Mouse (Mus musculus) midbrain, embryonic 16.5 days (tissue): ENCODE results near the gene Wsb2. TPM values are rescaled to one million over a fixed set of nuclear protein-coding genes. Genes with fewer than 3 reads are reported as not detected.
"Not testable (repeated sequence)": the region's sequence is repeated elsewhere in the genome, so short reads cannot be mapped to it uniquely, and the experiment has no call there.

Source experiments
- ATAC-seq: fragments of 200-750 bp; cut with Nextera tagmentation; 2 replicates; pipeline ENCODE4 v1.8.0; 2017; ENCODE audit warnings: moderate TSS enrichment
- H3K27ac ChIP-seq: fragments of 300-500 bp; sonication (generic); 2 replicates; pipeline ENCODE4 v1.5.1; 2014; ENCODE audit warnings: mild to moderate bottlenecking, low read length, mixed read lengths
- H3K27me3 ChIP-seq: fragments of 300-500 bp; sonication (generic); 2 replicates; pipeline ENCODE4 v1.6.1; 2014; ENCODE audit warnings: low read depth, low read length, mixed read lengths; ENCODE audit not compliant: control insufficient read depth, insufficient read depth
- H3K36me3 ChIP-seq: fragments of 300-500 bp; sonication (generic); 2 replicates; pipeline ENCODE4 v1.6.1; 2014; ENCODE audit warnings: mild to moderate bottlenecking, low read length, moderate library complexity, mixed read lengths; ENCODE audit not compliant: control insufficient read depth, insufficient read depth
- H3K4me1 ChIP-seq: fragments of 300-500 bp; sonication (generic); 2 replicates; pipeline ENCODE4 v1.6.1; 2014; ENCODE audit warnings: mild to moderate bottlenecking, low read length, mixed read lengths; ENCODE audit not compliant: control insufficient read depth, insufficient read depth
- H3K4me2 ChIP-seq: fragments of 300-500 bp; sonication (generic); 2 replicates; pipeline ENCODE4 v1.6.1; 2014; ENCODE audit warnings: mild to moderate bottlenecking, low read length, mixed read lengths
- H3K4me3 ChIP-seq: fragments of 300-500 bp; sonication (generic); 2 replicates; pipeline ENCODE4 v1.5.1; 2014; ENCODE audit warnings: low read depth, mild to moderate bottlenecking, low read length, moderate library complexity, mixed read lengths
- H3K9ac ChIP-seq: fragments of 300-500 bp; sonication (generic); 2 replicates; pipeline ENCODE4 v1.6.1; 2014; ENCODE audit warnings: low read depth, low read length, mixed read lengths
- H3K9me3 ChIP-seq: fragments of 300-500 bp; sonication (generic); replicated peaks from 2 replicates; pipeline ENCODE4 v1.6.1; 2014; ENCODE audit warnings: mild to moderate bottlenecking, low read length, mixed read lengths; ENCODE audit not compliant: control insufficient read depth, poor library complexity, severe bottlenecking
- WGBS: fragments of 180-500 bp; shearing (Covaris S2); extraction: QIAGEN DNeasy Blood & Tissue Kit; methylation state at CpG from one replicate; pipeline ENCODE4 v1.1.7; 2014; 5-methylcytosine and 5-hydroxymethylcytosine counted together
- polyA plus RNA-seq: library from polyadenylated mRNA; unstranded; fragments of >200 nt; fragmentation: Nextera tagmentation; extraction: Ambion mirVana; gene quantifications from 2 replicates; pipeline ENCODE4 v1.2.1, GENCODE M21; 2015

The Wsb2 gene
- polyA plus RNA-seq, 1 experiment from 2014 or later, result 309 TPM

DNA sequence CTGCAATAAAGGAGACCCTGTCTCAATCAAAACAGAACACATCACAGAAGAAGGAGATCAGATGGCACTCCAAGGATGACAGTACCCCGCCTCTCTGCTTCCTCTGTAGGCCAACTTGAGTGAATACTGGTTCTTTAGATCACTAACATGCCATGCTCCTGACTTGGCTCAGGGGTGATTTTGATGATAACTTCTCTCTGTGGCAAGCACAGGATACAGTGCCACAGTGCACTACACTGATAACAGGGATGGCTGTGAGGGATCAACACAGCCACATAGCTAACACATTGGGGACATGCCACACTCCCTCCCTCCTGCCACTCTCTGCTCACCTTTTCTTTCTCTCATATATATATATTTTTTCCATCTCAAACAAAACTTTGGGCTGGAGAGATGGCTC lies 33.8 kb downstream of the Wsb2 start:
- peaks cover 6% of the 10 kb centered on the region for H3K4me1 ChIP-seq
- H3K9me3 ChIP-seq, result no peaks in the 10 kb centered on the region
- WGBS, result 100% methylated on average over 1 of the region's 1 CpGs
- H3K36me3 ChIP-seq, result no peaks in the 10 kb centered on the region
- no peak for ATAC-seq
- no peak overlapping the region for H3K9ac ChIP-seq
- no peaks in the 10 kb centered on the region for H3K27me3 ChIP-seq
- no peak overlapping the region for H3K4me2 ChIP-seq
- no peak overlapping the region for H3K4me3 ChIP-seq
- H3K27ac ChIP-seq, result no peak overlapping the region

- 85% methylated on average over 5 of the region's 5 CpGs for WGBS
- no peak overlapping the region for H3K4me3 ChIP-seq
- H3K4me2 ChIP-seq, result no peak overlapping the region
- H3K36me3 ChIP-seq, result no peaks in the 10 kb centered on the region
- H3K4me1 ChIP-seq, result no peaks in the 10 kb centered on the region
- no peak for ATAC-seq
- H3K9me3 ChIP-seq, result no peaks in the 10 kb centered on the region
- H3K27me3 ChIP-seq, result no peaks in the 10 kb centered on the region
- H3K9ac ChIP-seq, result no peak overlapping the region
- no peak overlapping the region for H3K27ac ChIP-seq
Observed at GRCm38 (mm10) chr5:117395834-117396233, 38.7 kb downstream of the Wsb2 start.

DNA sequence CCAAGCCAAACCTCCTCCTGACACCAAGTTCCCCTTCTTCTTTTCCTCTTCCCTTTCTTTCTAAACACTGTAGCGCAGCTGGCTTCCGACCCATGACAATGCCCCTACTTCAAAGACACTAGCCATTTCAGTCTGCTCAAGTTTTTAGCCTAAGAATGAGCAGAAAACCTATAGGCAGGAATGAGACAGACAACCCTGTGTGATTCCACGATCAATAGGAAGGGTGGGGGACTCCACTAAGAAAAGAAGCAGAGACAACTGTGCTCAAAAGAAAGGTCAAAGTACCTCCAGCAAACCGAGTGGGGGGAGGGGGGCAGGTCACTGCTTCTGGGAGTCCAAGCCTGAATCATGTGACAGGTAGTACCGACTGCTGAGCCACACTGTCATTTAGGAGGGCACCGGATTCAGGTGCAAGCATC lies 39.5 kb downstream of the Wsb2 start:
- 55% methylated on average over 6 of the region's 6 CpGs for WGBS
- H3K4me2 ChIP-seq, result no peak overlapping the region
- H3K9ac ChIP-seq, result no peak overlapping the region
- no peak overlapping the region for H3K4me3 ChIP-seq
- no peaks in the 10 kb centered on the region for H3K9me3 ChIP-seq
- H3K27me3 ChIP-seq, result no peaks in the 10 kb centered on the region
- H3K27ac ChIP-seq, result no peak overlapping the region
- H3K4me1 ChIP-seq, result no peaks in the 10 kb centered on the region
- H3K36me3 ChIP-seq, result no peaks in the 10 kb centered on the region
- ATAC-seq, result no peak

DNA sequence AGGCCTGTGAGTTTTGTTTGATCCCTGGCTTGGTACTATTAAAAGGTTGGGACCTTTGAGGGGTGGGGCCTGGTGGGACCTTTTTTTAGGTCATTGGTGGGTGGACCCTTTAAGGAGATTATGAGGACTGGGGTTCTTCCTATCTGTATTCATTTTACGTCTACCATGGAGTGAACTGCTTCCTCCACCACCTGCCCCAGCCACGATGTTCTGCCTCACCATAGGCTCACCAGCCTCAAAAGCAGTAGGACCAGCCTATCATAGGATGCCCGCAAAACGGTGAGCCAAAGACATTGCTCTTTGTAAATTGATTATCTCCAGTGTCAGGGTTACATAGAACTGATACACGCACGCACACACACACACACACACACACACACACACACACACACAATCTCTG lies 40.3 kb downstream of the Wsb2 start:
- Histone ChIP-seq H3K27ac (no peak overlapping the region), H3K9ac (no peak overlapping the region), H3K4me1 (no peaks in the 10 kb centered on the region), H3K4me2 (no peak overlapping the region), H3K4me3 (no peak overlapping the region), H3K27me3 (no peaks in the 10 kb centered on the region), H3K36me3 (no peaks in the 10 kb centered on the region), H3K9me3 (no peaks in the 10 kb centered on the region)
- ATAC-seq, result no peak
- 88% methylated on average over 6 of the region's 6 CpGs for WGBS

GRCm38 (mm10) chr5:117398007-117398550 lies 41.0 kb downstream of the Wsb2 start:
- H3K4me3 ChIP-seq, result no peak overlapping the region
- ATAC-seq, result no peak
- H3K27ac ChIP-seq, result no peak overlapping the region
- H3K27me3 ChIP-seq, result no peaks in the 10 kb centered on the region
- H3K9me3 ChIP-seq, result no peaks in the 10 kb centered on the region
- H3K9ac ChIP-seq, result no peak overlapping the region
- no peak overlapping the region for H3K4me2 ChIP-seq
- H3K4me1 ChIP-seq, result no peaks in the 10 kb centered on the region
- WGBS, result 26% methylated on average over 4 of the region's 5 CpGs
- no peaks in the 10 kb centered on the region for H3K36me3 ChIP-seq

DNA sequence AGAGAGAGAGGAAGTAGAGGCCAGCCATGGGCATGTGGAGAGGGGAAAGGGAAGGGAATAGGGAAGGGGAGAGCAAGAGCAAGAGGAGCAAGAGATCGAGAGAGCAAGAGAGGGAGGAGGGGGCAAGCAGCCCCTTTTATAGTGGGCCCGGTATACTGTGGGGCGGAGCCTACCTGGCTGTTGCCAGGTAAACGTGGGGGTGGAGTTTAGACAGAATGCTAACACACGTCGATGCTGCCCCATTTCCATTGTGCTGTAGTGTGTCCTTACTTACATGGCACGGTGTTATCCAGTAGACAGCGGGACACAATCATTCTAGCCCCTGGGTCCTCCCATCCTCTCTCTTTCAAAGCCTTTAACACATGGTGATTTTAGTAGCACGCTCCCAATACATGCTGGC lies 42.2 kb downstream of the Wsb2 start:
- H3K4me1 ChIP-seq, result no peaks in the 10 kb centered on the region
- 81% methylated on average over 9 of the region's 9 CpGs for WGBS
- no peak for ATAC-seq
- H3K4me2 ChIP-seq, result no peak overlapping the region
- H3K27me3 ChIP-seq, result no peaks in the 10 kb centered on the region
- H3K36me3 ChIP-seq, result no peaks in the 10 kb centered on the region
- no peak overlapping the region for H3K9ac ChIP-seq
- no peak overlapping the region for H3K4me3 ChIP-seq
- no peaks in the 10 kb centered on the region for H3K9me3 ChIP-seq
- H3K27ac ChIP-seq, result no peak overlapping the region

GRCm38 (mm10) chr5:117403609-117404008 lies 46.5 kb downstream of the Wsb2 start:
- Histone ChIP-seq H3K4me1 (no peaks in the 10 kb centered on the region), H3K4me3 (no peak overlapping the region), H3K4me2 (no peak overlapping the region), H3K9me3 (no peaks in the 10 kb centered on the region), H3K36me3 (no peaks in the 10 kb centered on the region), H3K27me3 (no peaks in the 10 kb centered on the region), H3K27ac (no peak overlapping the region), H3K9ac (no peak overlapping the region)
- 88% methylated on average over 8 of the region's 8 CpGs for WGBS
- no peak for ATAC-seq

DNA sequence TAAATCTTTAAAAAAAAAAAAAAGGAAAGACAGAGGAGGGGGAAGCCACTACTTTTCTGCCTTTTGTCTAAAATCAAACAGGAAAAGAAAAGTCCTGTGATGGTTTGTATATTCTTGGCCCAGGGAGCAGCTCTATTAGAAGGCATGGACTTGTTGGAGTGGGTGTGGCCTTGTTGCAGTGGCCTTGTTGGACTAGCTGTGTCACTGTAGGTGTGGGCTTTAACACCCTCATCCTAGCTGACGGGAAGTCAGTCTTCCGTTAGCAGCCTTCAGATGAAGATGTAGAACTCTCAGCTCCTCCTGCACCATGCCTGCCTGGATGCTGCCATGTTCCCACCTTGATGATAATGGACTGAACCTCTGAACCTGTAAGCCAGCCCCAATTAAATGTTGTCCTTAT lies 47.6 kb downstream of the Wsb2 start:
- H3K27me3 ChIP-seq, H3K36me3 ChIP-seq, H3K4me1 ChIP-seq, H3K9ac ChIP-seq, H3K9me3 ChIP-seq, H3K27ac ChIP-seq, ATAC-seq, H3K4me2 ChIP-seq, H3K4me3 ChIP-seq: not testable (repeated sequence)
- 93% methylated on average over 2 of the region's 2 CpGs for WGBS

GRCm38 (mm10) chr5:117408216-117408615 lies 51.1 kb downstream of the Wsb2 start:
- H3K9ac ChIP-seq, result no peak overlapping the region
- no peaks in the 10 kb centered on the region for H3K36me3 ChIP-seq
- ATAC-seq, result no peak
- no peaks in the 10 kb centered on the region for H3K9me3 ChIP-seq
- H3K4me2 ChIP-seq, result no peak overlapping the region
- WGBS, result 72% methylated on average over 4 of the region's 4 CpGs
- no peak overlapping the region for H3K27ac ChIP-seq
- H3K4me1 ChIP-seq, result no peaks in the 10 kb centered on the region
- H3K4me3 ChIP-seq, result no peak overlapping the region
- no peaks in the 10 kb centered on the region for H3K27me3 ChIP-seq
